Mouse (Mus musculus): ENCODE data around the gene Mllt3. TPM values are rescaled to one million over a fixed set of nuclear protein-coding genes. Genes with fewer than 3 reads are reported as not detected.

The Mllt3 gene
- polyA plus RNA-seq, 1 experiment = 15.7 TPM

- Histone ChIP-seq H3K27me3 (ENCODE audit: control insufficient read depth, insufficient read depth, insufficient read length) (no peaks in the 10 kb centered on the region), H3K79me2 (ENCODE audit: control insufficient read depth, insufficient read depth) (no peaks in the 10 kb centered on the region), H3ac (ENCODE audit: control insufficient read depth, insufficient read length) (no peak overlapping the region), H3K4me2 (ENCODE audit: low read depth) (no peak overlapping the region), H3K36me3 (ENCODE audit: control insufficient read depth, insufficient read depth) (no peaks in the 10 kb centered on the region), H3K4me3 (no peak overlapping the region)
- TF ChIP-seq POLR2A (IDR thresholded peaks at IDR 0.05; ENCODE audit: insufficient read length, low read depth) (no peak), MYOD1 (IDR thresholded peaks at IDR 0.05; ENCODE audit: control insufficient read depth in 1 of 3, insufficient read length in 2 of 3, low read depth in 2 of 3) (no peak), MYOG (IDR thresholded peaks at IDR 0.05; ENCODE audit: control insufficient read depth in 1 of 3, insufficient read depth in 1 of 3, insufficient read length in 2 of 3, low read depth in 2 of 3) (no peak), SRF (IDR thresholded peaks at IDR 0.05; ENCODE audit: control insufficient read depth, insufficient read length, low read depth) (no peak), E2F4 (IDR thresholded peaks at IDR 0.05; ENCODE audit: insufficient read depth) (no peak), MAX (IDR thresholded peaks at IDR 0.05; ENCODE audit: low read depth) (no peak), REST (IDR thresholded peaks at IDR 0.05; ENCODE audit: insufficient read depth, insufficient read length) (no peak)
Measured at GRCm38 (mm10) chr4:87792511-87792910, 240.7 kb downstream of the Mllt3 start.

GRCm38 (mm10) chr4:87789446-87789845, 243.7 kb downstream of the Mllt3 start:
- Histone ChIP-seq H3K36me3 (ENCODE audit: control insufficient read depth, insufficient read depth) (no peaks in the 10 kb centered on the region), H3ac (ENCODE audit: control insufficient read depth, insufficient read length) (no peak overlapping the region), H3K4me2 (ENCODE audit: low read depth) (no peak overlapping the region), H3K27me3 (ENCODE audit: control insufficient read depth, insufficient read depth, insufficient read length) (no peaks in the 10 kb centered on the region), H3K79me2 (ENCODE audit: control insufficient read depth, insufficient read depth) (no peaks in the 10 kb centered on the region), H3K4me3 (no peak overlapping the region)
- TF ChIP-seq CEBPB (IDR thresholded peaks at IDR 0.05; ENCODE audit: insufficient read depth, poor library complexity, severe bottlenecking) = no peak
- TF ChIP-seq POLR2A (IDR thresholded peaks at IDR 0.05; ENCODE audit: insufficient read length, low read depth) = no peak
- TF ChIP-seq SRF (IDR thresholded peaks at IDR 0.05; ENCODE audit: control insufficient read depth, insufficient read length, low read depth) = no peak
- no peak for TF ChIP-seq TCF3 (IDR thresholded peaks at IDR 0.05; ENCODE audit: insufficient read length, low read depth)
- no peak for TF ChIP-seq TCF12 (IDR thresholded peaks at IDR 0.05; ENCODE audit: insufficient read depth, poor library complexity, severe bottlenecking)
- TF ChIP-seq MAX (IDR thresholded peaks at IDR 0.05; ENCODE audit: low read depth) = no peak
- TF ChIP-seq MYOG (IDR thresholded peaks at IDR 0.05; ENCODE audit: control insufficient read depth in 1 of 3, insufficient read depth in 1 of 3, insufficient read length in 2 of 3, low read depth in 2 of 3) = no peak
- TF ChIP-seq MYOD1 (IDR thresholded peaks at IDR 0.05; ENCODE audit: control insufficient read depth in 1 of 3, insufficient read length in 2 of 3, low read depth in 2 of 3) = no peak

GRCm38 (mm10) chr4:87788691-87789090, 244.5 kb downstream of the Mllt3 start:
- Histone ChIP-seq H3K4me2 (ENCODE audit: low read depth) (no peak overlapping the region), H3ac (ENCODE audit: control insufficient read depth, insufficient read length) (no peak overlapping the region), H3K27me3 (ENCODE audit: control insufficient read depth, insufficient read depth, insufficient read length) (no peaks in the 10 kb centered on the region), H3K36me3 (ENCODE audit: control insufficient read depth, insufficient read depth) (no peaks in the 10 kb centered on the region), H3K4me3 (no peak overlapping the region), H3K79me2 (ENCODE audit: control insufficient read depth, insufficient read depth) (no peaks in the 10 kb centered on the region)
- TF ChIP-seq REST (IDR thresholded peaks at IDR 0.05; ENCODE audit: insufficient read depth, insufficient read length) = no peak
- no peak for TF ChIP-seq MAX (IDR thresholded peaks at IDR 0.05; ENCODE audit: low read depth)
- TF ChIP-seq TCF12 (IDR thresholded peaks at IDR 0.05; ENCODE audit: insufficient read depth, poor library complexity, severe bottlenecking) = no peak
- no peak for TF ChIP-seq SRF (IDR thresholded peaks at IDR 0.05; ENCODE audit: control insufficient read depth, insufficient read length, low read depth)
- TF ChIP-seq E2F4 (IDR thresholded peaks at IDR 0.05; ENCODE audit: insufficient read depth) = no peak
- TF ChIP-seq USF1 (IDR thresholded peaks at IDR 0.05; ENCODE audit: low read depth) = no peak
- TF ChIP-seq POLR2AphosphoS2 (IDR thresholded peaks at IDR 0.05; ENCODE audit: insufficient read length, low read depth) = no peak
- TF ChIP-seq POLR2A (IDR thresholded peaks at IDR 0.05; ENCODE audit: insufficient read length, low read depth) = no peak
- no peak for TF ChIP-seq MYOD1 (IDR thresholded peaks at IDR 0.05; ENCODE audit: control insufficient read depth in 1 of 3, insufficient read length in 2 of 3, low read depth in 2 of 3)
- TF ChIP-seq CEBPB (IDR thresholded peaks at IDR 0.05; ENCODE audit: insufficient read depth, poor library complexity, severe bottlenecking) = no peak
- TF ChIP-seq TCF3 (IDR thresholded peaks at IDR 0.05; ENCODE audit: insufficient read length, low read depth) = no peak
- no peak for TF ChIP-seq MYOG (IDR thresholded peaks at IDR 0.05; ENCODE audit: control insufficient read depth in 1 of 3, insufficient read depth in 1 of 3, insufficient read length in 2 of 3, low read depth in 2 of 3)

- no peak overlapping the region for H3K4me3 ChIP-seq
- no peak overlapping the region for H3K4me2 ChIP-seq (ENCODE audit: low read depth)
- H3K27me3 ChIP-seq (ENCODE audit: control insufficient read depth, insufficient read depth, insufficient read length) = no peaks in the 10 kb centered on the region
- no peaks in the 10 kb centered on the region for H3K36me3 ChIP-seq (ENCODE audit: control insufficient read depth, insufficient read depth)
- H3ac ChIP-seq (ENCODE audit: control insufficient read depth, insufficient read length) = no peak overlapping the region
- no peaks in the 10 kb centered on the region for H3K79me2 ChIP-seq (ENCODE audit: control insufficient read depth, insufficient read depth)
- TF ChIP-seq CEBPB (IDR thresholded peaks at IDR 0.05; ENCODE audit: insufficient read depth, poor library complexity, severe bottlenecking) (no peak), SRF (IDR thresholded peaks at IDR 0.05; ENCODE audit: control insufficient read depth, insufficient read length, low read depth) (no peak), TCF3 (IDR thresholded peaks at IDR 0.05; ENCODE audit: insufficient read length, low read depth) (no peak), POLR2AphosphoS2 (IDR thresholded peaks at IDR 0.05; ENCODE audit: insufficient read length, low read depth) (no peak), USF1 (IDR thresholded peaks at IDR 0.05; ENCODE audit: low read depth) (no peak), E2F4 (IDR thresholded peaks at IDR 0.05; ENCODE audit: insufficient read depth) (no peak), MYOD1 (IDR thresholded peaks at IDR 0.05; ENCODE audit: control insufficient read depth in 1 of 3, insufficient read length in 2 of 3, low read depth in 2 of 3) (no peak), POLR2A (IDR thresholded peaks at IDR 0.05; ENCODE audit: insufficient read length, low read depth) (no peak), MAX (IDR thresholded peaks at IDR 0.05; ENCODE audit: low read depth) (no peak)
Measured at GRCm38 (mm10) chr4:87785132-87786074, 247.8 kb downstream of the Mllt3 start.
